Mouse (Mus musculus) adrenal gland, adult 8-10 months (tissue): ENCODE results near the gene Slc4a1. TPM values are rescaled to one million over a fixed set of nuclear protein-coding genes. Genes with fewer than 3 reads are reported as not detected.

Experiments used
- DNase-seq: peaks from one replicate; pipeline ENCODE4 v3.0.0; 2022
- total RNA-seq, 4 experiments: library from RNA; stranded (reverse); gene quantifications; 2 replicates each; pipeline ENCODE4 v1.2.4; 2022

Gene Slc4a1
- total RNA-seq, 4 experiments from 2014 or later: 0.06 to 0.70 (median 0.31) TPM

DNA sequence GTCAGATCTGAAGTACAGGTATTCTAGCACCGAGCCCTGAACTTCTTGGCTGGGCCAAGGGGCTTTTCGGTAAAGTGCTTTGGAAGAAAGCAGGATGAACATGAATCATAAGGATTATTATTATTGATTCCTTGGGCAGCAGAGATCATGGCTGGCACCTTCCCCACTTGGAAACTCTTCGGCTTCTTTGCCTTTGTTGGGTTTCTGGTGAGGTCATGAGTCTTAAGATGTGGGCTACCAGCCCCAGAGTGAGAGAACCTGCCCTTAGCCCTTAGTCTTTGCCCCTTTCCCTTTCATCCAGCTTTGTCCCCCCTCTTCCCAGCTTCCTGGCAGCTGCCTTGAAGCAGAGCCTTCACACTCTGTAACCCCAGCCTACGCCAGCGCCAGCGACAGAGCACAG, 44.1 kb downstream of the Slc4a1 start:
- no peak for DNase-seq

DNA sequence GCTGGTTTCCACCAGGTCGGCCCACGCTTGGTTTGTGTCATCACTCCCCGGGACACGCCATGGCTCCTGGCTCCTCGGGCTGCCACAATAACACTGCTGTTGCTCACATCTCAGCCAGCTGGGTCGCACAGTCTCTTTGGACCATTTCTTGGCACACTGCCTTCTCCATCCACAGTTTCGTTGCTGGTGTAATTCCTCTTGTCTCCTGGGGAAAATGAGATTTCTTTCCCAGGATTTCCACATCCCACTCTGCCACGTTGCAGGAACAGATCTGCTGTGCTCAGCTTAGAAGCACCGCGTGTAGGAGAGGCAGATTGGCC, 45.4 kb downstream of the Slc4a1 start:
- no peak for DNase-seq

- peak; percentile 91 for DNase-seq
Observed at GRCm38 (mm10) chr11:102319941-102320685, 45.9 kb downstream of the Slc4a1 start.

- DNase-seq: peak; percentile 79
Observed at GRCm38 (mm10) chr11:102319410-102319792, 46.6 kb downstream of the Slc4a1 start, which contains the start of gene Ubtf. Gene Ubtf (minus strand): TSS chr11:102319742.

- peak; percentile 53 for DNase-seq
Observed at GRCm38 (mm10) chr11:102318576-102319409, 47.2 kb downstream of the Slc4a1 start.

- peak; percentile 62 for DNase-seq
Observed at GRCm38 (mm10) chr11:102317901-102318575, 48.0 kb downstream of the Slc4a1 start.

- DNase-seq: no peak
Observed at GRCm38 (mm10) chr11:102317298-102317900, 48.6 kb downstream of the Slc4a1 start.

DNA sequence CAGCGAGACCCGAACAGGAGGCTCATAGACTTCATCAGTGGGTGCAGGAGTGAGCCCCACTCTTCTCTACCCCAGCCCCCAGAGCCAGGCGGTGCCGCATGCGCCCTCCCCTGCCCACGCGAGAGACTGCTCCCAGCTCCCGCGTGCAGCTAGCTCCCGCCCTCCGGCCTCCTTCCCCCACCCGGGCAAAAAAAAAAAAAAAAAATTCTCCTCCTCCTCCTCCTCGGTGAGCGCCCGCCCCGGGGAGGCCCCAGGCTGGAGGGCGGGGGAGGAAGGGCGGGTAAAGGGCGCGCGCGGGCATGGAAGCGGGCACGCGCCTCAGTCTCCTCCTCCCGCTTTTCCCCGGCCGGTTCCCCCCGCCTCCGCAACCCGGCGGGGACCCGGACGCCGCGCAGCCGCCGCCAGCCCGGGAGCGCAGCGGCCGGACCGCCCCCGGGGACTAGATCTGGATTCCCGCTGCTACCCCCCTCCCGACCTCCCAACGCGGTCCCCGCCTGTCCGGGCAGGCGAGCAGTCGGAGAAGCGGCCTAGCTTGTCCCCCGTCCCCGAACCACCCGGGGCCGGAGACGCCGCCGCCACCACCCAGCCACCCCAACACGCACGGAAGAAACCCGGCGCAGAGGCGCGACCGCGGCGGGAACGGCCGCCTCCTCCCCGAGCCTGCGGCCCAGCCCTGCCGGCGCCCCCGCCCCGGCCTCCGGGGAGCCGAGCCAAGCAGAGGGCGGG, 49.3 kb downstream of the Slc4a1 start:
- DNase-seq: peak; percentile 87

DNA sequence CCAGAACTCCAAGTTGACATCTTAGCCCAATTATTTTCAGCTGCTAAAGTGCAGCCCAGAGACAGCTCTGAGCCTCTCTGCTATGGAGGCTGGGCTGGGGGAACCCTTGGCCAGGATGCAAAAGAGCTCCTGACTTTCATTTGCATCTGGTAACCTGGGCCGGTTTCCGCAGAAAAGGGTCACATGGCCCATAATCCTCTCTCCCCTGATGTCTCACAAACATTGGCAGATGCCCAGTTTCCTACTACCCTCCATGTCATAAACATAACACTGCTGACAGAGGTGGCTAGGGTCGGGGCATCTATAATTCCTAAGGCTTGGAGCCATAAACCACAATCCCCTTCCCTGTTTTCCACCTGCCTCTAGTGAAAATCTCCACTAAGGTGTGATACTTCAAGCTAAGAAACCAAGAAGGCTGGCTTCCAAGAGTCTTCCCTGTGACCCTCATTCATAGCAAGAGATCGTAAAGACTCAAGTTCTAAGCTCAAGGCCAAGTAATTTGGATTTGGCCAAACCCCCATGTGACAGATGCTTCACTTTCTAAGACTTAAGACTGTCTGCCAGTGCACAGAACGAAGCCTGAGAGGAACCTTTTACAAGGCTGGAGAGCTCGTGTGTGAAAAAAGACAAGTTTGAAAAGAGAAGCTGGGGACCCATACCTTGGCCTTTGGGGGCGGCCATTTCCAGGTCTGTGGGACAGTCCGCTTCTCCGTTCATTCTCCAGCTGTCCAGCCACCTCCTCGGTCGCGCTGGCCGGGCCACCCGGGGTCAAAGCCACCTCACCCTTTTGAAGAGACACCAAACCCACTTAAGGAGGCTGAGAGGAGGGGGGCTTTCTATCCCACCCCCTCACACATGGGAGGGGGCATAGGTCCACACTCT, 50.1 kb downstream of the Slc4a1 start:
- DNase-seq: no peak

DNA sequence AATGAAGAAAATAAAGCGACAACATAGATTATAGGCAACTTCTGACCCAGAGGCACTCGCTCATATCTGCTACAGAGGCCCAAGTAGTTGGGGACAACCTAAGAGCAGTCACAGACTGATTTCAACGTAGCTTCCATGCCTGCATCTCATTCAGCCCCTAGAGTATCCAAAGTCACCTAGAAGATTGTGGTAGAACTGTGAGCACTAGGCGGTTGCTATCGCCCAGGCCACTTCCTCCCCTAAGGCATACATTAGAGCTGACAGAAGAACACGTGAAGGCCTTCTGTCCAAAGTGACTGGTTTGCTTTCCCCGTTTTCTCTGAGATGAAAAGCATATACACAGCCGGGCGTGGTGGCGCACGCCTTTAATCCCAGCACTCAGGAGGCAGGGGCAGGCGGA, 51.7 kb downstream of the Slc4a1 start:
- no peak for DNase-seq

DNA sequence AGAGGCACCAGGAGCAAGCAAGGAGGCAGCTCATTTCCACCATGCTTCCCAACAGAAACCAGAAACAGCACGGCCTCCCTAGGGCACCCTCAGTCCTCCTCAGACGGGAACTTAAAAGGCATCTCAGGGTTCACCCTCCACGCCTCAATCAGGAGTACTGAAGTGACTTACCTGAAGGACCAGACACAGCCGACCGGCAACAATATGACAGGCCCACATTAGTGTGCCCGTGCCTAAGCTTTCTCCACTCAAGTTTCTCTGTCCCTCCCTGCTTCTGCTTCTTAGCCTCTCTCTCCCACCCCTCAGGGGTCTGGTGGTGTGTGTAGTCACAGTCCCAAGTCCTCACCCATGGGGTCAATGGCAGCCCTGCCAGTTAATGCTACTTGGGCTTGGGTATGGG, 53.4 kb downstream of the Slc4a1 start:
- no peak for DNase-seq

DNA sequence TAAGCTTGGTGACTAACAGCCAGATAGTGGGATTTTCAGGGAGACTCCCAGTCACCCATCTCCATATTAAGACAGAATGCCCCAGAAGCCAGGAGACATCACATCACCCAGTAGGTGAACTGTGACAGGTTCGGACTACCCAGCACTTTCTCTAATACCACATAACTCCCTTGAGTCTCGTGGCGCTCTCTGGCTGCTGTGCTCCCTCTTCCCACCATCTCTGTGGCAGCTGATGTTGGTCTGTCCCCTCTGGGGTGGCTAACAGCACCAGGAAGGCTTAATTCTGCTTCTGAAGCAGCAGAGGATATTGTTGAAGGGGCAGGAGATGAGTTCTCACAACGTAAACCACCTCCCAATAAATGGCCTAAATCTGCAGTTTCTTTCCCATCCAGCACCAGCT, 54.0 kb downstream of the Slc4a1 start:
- DNase-seq: no peak

- DNase-seq: no peak
Observed at GRCm38 (mm10) chr11:102310768-102311695, 55.0 kb downstream of the Slc4a1 start.

DNA sequence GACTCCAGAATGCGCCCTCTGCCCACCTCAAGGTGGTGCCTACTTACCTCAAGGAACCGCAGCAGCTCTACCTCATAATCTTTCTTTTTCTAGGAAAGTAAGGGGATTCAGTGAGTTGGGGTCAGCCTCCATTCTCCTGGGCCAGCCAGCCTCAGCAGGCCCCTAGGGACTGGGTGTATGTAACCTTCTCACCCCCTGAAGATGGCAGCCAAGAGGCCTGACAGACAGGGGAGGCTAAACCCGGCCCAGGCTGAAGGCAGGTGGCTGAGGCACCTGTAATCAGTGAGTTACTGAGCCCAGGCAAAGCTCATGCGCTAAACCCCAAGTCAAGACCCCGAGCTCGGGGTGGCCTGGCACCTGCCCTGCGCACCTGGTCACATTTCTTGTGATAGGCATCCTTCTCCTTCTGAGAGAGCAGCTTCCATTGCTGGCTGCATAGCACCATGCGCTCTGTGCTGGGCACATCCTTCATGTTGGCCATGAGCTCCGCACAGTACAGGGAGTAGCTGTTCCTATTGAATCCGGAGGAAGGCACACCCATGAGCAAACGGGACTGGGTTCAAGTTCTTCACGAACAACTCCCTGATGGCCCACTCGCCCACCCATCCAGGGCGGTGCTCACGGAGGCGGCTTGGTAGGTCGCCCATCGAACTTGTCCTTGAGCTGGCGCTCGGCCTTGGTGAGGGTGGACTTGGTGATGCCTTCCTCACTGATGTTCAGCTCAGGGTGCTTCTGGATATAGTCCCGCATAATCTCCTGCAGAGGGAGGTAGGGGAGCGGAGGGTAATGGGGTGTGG, 56.0 kb downstream of the Slc4a1 start:
- no peak for DNase-seq

- DNase-seq: peak; percentile 96
Observed at GRCm38 (mm10) chr11:102308979-102309378, 57.0 kb downstream of the Slc4a1 start.

GRCm38 (mm10) chr11:102308104-102308503, 57.9 kb downstream of the Slc4a1 start:
- no peak for DNase-seq

- no peak for DNase-seq
Observed at GRCm38 (mm10) chr11:102305359-102305758, 60.6 kb downstream of the Slc4a1 start.

DNA sequence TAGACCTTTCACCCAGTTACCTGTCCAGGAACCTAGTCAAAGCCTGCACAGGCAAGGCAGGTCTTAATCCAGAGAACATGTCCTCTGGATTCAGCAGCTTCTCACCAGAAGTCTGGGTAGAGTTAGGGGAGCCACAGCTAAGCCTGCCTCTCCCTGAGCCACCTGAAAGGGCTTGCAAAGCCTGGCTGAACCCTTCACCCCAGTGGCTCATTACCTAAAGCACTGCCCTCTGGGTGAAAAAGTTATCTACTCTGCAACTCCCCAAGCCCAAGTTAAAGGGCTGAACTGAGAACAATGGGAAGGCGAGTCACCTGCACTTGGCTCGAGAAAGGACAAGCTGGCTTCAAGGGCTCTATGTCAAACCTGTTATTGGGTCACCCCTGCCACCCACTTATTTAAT, 61.9 kb downstream of the Slc4a1 start:
- DNase-seq: no peak

- no peak for DNase-seq
Observed at GRCm38 (mm10) chr11:102299839-102300238, 66.2 kb downstream of the Slc4a1 start.
